Mouse (Mus musculus) WW6 (cell line): ENCODE measurements at regions not wholly inside any gene's neighbourhood (a gene's known extent, or its start where the extent isn't known, plus 50 kb on each side); places are given as distances from the start of the nearest gene placed in this dataset.

Experiments used
- DNase-seq: peaks from one replicate; pipeline ENCODE4 v3.0.0-alpha.2; 2013; ENCODE audit warnings: low read depth, low spot score

- DNase-seq = no peak
Measured at GRCm38 (mm10) chr2:169037519-169037918, 82.1 kb upstream of the Zfp64 start.

- no peak for DNase-seq
Measured at GRCm38 (mm10) chr2:169035315-169035714, 79.9 kb upstream of the Zfp64 start.

- no peak for DNase-seq
Measured at GRCm38 (mm10) chr2:169033997-169034396, 78.6 kb upstream of the Zfp64 start.

GRCm38 (mm10) chr2:169033181-169033580 lies 77.8 kb upstream of the Zfp64 start:
- no peak for DNase-seq

GRCm38 (mm10) chr2:169028531-169029114 lies 73.2 kb upstream of the Zfp64 start:
- DNase-seq = no peak

- no peak for DNase-seq
Measured at GRCm38 (mm10) chr2:169019037-169019436, 63.6 kb upstream of the Zfp64 start.

- DNase-seq = no peak
Measured at GRCm38 (mm10) chr2:169010271-169010670, 54.9 kb upstream of the Zfp64 start.

GRCm38 (mm10) chr2:169008756-169009155 lies 53.4 kb upstream of the Zfp64 start:
- no peak for DNase-seq

GRCm38 (mm10) chr2:169008333-169008732 lies 52.9 kb upstream of the Zfp64 start:
- DNase-seq = no peak

- DNase-seq = peak; percentile 61
Measured at GRCm38 (mm10) chr2:169006549-169006948, 51.2 kb upstream of the Zfp64 start.

GRCm38 (mm10) chr2:169005810-169006209 lies 50.4 kb upstream of the Zfp64 start:
- DNase-seq = peak; percentile 68
